Mouse (Mus musculus) spleen, adult 2 months (tissue): ENCODE results near the gene 1700056E22Rik.

Experiments used
- CTCF ChIP-seq: fragments of 200-500 bp; IDR thresholded peaks from 2 replicates; pipeline ENCODE4 v1.5.1; 2011; ENCODE audit warnings: mild to moderate bottlenecking, inconsistent platforms; ENCODE audit not compliant: insufficient read depth, insufficient read length, insufficient replicate concordance; ENCODE audit errors: extremely low read depth
- POLR2A ChIP-seq: fragments of 200-500 bp; IDR thresholded peaks from 2 replicates; pipeline ENCODE4 v1.6.1; 2011; ENCODE audit warnings: low read depth, low read length, inconsistent platforms

DNA sequence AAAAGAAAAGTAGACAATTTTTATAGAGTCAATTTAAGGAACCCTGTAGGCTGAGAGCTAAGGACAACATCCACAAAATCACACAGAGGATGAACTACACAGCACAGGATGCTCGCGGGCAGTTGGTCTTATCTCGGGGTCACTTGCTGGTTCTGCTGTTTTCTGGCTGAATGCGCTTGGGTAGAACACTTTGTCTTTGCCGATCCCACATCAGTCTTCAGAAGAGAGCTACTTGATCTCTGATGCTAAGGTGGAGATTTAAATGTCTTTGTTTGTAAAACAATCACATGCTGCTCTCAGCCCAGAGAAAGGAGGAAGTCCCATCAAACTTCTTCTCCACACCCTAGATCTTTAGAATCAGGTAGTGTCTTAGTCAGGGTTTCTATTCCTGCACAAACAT lies 9.0 kb downstream of the 1700056E22Rik start:
- TF ChIP-seq CTCF: no peak
- TF ChIP-seq POLR2A: no peak
